Mouse (Mus musculus) induced T-regulatory cell, adult 2 months (primary cell): ENCODE measurements around the gene Chit1.
A peak's percentile ranks its signal among the peaks of the same experiment; 100 is the strongest.

Experiments used
- DNase-seq: peaks from one replicate; pipeline ENCODE4 v3.0.0-alpha.2; 2012; ENCODE audit warnings: low read depth

Gene Chit1

DNA sequence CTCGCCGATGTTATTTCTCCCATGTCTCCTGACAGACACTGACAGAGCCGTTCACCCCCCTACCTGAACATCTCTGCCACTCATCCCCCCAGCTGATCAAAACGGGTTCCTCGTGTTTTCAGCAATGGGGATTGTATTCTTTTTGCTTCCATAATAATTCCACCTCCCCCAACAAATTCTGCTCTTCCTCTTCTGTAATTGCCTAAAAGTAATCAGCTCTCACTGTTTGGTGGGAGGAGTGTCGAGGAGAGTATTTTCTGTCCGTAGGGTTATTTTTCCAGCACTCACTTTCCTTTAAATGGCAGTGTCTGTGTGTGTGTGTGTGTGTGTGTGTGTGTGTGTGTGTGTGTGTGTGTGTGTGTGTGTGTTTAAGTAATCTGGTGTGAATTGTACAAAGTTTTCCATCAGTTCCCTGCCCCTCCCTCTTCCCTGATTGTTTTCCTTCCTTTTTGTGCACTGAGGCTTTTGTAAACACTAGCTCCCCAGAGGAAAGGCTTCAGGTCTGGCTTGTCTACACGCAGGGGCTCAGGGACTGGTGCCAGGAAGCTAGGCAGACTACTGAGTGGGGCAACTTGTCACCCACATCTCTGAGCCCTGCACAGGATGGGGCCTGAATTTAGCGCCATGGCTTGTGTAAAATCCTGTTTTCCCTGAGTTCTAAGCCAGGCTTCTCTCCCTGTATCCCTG lies 31.4 kb upstream of the Chit1 start:
- peak; percentile 71 for DNase-seq

DNA sequence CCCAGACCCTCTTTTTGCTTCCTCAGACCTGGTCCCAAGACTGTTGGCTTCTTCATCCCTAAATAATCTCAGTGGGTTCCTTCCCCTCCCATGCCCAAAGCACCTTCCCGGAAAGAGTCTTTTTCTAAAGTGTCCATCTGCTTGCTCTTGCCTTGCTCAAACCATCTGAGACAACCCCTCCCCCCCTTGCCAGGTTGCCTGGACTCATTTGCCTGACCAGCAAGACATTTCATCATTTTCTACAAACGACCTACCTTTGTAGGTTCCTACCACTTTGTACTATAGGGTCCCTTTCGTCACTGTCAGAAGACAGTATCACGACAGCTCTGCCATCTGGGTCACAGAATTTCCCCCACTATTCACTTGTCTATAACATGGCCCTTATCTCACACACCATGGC lies 30.6 kb upstream of the Chit1 start:
- DNase-seq: no peak

DNA sequence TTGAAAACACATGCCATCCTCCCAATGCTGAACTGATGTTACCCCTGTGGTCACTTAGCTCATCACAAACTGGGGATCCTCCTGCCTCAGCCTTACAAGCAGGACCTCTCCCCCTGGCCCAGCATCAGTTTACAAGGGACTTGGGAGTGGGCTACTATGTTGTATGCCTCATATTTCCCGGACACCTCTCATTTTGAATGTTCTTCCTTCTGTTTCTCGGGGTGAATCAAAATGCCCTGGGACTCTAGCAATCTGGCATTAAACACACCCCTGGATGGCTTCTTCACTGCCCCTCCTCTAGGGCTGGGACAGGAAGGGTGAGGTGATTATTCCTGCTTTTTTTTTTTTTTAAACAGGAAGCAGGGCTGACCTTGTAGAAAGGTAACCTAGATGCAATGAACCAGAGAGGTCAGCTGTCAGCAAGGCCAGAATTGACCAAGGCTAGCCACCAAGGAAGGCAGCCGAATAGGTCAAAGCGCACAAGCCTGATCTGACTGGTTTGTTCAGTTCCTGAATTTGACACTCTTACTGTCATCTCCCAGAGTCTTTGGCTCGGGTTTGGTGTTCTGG lies 30.1 kb upstream of the Chit1 start:
- no peak for DNase-seq

DNA sequence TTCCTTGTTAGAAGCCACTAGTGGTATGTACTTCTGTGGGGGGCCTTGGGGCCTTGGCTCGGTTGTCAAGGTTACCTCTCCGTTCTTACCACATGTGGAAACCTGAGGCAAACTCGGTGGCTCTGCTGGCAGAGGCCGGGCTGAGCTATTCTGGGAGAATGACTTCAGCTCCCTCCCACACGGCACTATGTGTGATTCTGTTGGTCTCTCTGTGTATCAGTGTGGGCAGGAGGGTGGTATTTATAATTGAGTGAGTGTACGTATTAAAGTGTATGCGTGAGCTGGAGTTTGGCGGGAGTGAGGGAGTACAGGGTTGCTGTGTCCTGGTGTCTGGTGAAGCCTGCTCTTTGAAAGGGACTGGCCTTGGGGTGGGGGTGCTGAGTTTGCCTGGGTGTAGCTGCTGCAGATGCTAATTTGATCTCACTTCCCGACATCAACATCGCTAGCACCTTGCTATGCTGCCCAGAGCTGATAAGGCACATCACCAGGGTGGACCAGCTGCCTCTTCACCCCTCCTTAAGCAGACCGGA lies 28.0 kb upstream of the Chit1 start:
- peak; percentile 56 for DNase-seq

DNA sequence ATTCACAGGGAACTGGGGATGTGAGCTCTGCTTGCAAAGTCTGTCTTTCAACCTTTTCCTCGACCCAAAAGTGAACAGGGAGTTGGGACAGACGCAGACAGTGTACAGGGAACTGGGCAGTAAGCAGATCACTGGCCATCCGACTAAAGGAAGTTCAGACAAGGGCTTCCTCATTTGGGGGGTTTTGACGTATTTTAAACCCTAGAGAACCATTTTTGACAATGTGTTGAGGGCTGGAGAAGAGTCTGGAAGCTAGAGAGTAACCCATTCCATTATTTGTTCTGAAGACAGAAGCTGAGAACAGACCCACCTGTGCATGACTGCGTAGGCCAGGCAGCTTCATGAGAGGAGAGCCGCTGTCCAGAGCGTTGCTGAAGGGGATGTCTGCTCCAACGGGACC lies 27.4 kb upstream of the Chit1 start:
- no peak for DNase-seq

DNA sequence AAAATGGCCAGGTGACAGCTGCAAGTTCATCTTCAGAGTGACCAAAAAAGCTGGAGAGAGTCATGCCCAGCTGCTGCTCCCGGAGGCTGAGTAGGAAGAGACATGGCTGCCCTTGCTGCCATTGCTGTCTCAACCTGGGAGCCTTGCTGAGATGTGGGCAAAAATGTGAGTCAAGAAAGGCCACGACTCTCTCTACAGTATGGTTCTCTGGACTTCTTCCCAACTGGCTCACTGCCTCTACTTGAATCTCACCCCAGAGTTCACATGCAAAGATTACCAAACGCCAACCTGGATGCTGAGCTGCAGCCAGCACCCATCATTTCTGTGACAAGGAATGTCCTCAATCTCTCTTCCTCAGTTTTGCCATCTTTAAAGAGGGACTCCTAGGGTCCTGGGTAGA lies 26.9 kb upstream of the Chit1 start:
- no peak for DNase-seq

DNA sequence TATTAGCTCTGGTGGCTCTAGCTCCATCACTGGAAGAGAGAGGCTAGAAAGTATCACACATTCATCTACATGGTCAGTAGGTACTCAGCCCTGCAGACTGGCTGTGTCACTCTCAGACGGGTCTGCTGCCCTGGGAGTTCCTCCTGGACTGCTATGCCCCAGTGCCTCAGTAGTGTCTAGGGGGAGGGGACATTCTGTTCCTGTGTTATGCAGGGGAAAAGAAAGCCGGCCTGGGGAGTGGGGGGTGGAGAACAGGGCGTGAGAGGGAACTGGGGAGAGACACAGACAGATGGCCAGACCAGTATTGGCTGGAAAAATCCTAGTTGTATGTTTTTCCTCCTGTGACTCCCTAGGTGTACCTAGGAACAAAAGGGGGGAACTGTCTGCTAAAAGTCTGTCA lies 25.0 kb upstream of the Chit1 start:
- no peak for DNase-seq

DNA sequence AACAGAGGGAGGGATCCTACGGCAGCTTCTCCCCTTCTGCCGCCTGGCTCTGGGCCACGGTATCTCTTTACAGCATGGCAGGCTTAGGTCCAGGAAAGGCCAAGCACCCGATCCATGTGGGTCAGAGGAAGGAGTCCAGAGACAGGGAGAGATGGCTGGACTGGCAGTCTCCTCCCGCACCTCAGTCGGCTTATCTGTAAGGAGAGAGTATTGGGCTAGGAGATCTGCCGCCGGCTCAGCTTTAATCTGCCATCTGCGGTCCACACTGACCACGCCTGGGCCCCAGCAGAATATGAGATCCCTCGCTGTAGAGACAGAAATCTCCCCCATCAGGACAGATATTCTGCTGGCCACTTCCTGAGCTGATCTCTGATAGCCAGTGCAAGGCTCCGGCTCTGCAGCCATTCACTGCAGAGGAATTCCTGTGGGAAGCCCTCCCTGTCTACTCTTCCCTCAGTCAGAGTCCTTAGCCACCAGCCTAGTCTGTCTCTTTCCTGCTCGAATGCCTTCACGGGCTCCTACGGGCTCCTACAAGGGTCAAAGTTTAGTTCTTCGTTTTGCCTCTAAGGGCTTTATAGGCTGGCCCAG lies 24.1 kb upstream of the Chit1 start:
- no peak for DNase-seq

DNA sequence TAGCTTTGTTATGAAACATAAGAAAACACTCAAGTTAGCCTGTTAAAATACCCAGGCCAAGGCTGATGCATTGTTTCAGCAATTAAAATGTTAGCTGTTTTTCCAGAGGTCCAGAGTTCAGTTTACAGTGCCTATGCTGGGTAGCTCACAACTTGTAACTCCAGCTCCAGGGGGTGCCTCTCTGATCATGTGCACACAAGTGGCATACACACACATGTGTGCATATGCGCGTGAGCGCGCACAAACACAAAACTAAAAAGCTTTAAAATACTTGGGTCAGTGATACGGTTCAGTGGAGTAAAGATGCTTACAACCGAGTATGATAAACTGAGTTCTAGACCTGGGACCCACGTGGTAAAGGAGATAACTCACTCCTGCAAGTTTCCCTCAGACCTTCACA lies 22.0 kb upstream of the Chit1 start:
- no peak for DNase-seq

DNA sequence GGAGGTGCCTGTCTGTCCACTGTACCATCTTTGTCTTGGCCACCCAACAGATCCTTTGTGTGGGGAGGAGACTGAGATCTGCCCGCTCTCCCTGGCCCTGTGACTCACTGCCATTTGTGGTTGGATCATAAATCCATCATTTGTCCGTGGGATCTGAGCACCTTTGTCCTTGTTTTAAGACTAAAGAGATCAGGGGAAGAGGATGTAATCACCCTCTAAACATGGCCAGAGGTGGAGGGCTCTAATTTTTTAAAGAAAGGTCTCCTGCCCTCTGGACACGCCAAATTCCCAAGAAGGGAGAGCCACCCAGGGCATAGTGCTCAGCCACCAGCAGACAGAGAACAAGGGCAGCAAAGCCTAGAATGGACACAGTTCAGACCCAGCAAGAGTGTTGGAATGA lies 19.2 kb upstream of the Chit1 start:
- DNase-seq: peak; percentile 26

DNA sequence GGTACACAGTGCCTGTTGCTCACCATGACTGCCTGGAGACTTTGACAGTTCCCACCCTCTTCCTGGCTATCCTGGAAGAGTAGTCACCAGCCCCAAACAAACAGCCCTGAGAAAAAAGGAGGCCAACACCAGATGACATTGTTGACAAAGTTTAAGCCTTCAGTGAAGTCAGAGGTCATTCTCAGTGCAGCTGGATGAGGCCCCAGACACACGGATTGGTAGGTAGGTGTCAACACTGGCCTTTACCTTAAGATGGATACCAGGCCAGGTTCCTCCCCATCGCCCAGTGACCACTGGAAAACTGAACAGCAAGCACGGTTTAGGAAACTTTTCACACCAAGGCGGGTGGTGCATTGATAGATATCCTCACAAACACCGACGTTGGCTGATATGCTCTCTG lies 18.7 kb upstream of the Chit1 start:
- no peak for DNase-seq

DNA sequence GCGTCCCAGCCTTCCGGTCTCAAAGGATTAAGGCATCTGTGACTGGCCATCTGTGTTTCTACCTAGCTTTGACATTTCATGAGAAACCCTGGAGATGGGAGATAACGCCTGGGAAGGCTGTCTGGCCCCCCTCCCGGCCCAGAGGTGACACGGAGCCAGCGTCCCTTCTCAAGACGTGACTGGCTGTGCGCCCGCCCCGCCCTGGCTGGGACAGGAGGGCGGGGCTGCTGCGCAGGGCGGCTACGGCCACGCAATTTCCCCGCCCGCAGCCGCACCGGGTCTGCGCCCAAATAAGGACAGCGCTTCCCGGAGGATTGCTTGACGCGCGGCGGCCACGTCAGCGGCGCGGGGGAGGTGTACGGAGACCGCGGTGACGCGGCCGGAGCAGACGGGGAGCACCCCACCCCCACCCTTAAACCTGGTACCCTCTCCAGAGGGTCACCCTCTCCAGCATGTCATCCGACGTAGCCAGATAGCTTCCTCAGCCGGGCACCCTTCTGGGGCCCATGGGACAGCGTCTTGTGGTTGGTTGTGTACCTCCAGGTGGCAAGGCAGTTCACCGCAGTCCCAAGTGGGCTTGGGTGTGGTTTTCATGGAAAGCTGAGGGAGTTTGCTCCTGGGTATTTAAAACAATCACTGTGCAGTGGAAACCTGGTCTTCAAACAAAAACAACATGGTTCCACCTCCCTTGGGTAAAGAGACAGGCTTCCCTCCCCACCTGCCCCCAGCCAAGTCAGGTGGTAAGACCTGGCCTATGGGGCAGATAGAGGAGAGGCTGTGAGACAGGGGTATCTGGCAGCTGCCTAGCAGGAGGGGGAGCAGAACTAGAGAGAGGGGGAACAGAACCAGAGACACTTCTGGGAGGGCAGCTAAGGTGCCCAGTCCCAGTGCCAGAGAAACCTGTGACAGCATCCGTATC lies 17.9 kb upstream of the Chit1 start:
- peak; percentile 97 for DNase-seq

DNA sequence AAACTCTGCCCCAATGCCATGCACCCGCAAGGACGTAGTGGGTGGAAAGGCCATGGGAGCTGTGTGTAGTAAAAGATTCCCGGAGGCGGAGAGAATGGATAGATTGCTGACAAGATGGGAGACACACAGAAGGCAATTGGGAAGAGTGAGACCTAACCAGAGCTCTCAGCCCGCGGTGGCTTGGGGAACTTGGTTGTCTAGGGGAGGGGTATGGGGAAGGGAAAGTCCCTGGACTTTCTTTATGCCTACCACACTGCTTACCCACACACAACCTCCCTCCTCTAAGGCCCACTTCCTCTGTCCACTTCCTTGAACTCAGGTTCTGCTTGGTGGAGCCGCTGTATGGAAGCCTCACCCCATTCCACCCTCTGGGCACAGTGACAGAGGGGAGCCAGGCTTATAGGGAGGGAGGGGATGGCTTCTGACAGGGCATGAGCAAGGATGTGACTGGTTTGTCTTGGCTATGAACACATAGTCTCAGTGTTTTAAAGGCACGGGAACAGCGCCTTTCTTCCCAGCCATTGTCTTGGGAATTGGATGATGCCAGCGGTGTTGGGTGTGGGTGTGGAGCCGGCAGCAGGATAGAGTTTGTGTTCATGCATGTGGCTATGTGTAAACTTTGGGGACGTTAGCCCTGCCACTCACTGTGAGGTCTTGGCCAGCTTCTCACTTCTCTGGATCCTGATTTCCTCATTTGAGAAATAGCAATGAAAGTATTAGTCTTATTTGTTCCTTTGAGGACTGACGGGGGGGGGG lies 17.1 kb upstream of the Chit1 start:
- DNase-seq: peak; percentile 90

DNA sequence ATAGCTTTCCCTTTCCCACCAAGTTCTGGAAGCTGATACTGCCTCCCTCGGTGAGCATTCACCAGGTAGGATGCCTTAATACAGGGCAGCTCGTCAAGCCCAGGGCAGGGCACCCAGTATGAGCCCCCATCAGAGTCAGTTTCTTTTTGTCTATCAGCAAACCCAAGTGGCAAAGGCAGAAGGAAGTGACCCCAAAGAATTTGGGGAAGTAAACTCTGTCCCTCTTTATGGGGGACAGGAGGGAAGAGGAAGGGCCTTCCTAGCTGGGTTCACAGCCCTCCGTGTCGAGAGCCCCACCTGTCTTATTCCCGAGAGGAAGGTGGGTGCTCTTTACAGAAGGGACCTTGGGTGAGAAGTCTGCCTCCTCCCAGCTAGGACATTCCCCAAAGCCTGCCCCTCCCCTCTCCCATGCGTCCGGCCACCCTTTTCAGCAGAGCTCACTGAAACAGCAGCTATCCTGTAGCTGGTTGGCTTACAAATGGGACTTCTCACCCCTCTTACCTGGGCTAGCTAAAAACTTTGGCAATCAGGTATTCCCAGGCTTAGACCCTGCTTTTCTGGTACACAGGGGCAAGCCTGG lies 15.9 kb upstream of the Chit1 start:
- DNase-seq: peak; percentile 29

DNA sequence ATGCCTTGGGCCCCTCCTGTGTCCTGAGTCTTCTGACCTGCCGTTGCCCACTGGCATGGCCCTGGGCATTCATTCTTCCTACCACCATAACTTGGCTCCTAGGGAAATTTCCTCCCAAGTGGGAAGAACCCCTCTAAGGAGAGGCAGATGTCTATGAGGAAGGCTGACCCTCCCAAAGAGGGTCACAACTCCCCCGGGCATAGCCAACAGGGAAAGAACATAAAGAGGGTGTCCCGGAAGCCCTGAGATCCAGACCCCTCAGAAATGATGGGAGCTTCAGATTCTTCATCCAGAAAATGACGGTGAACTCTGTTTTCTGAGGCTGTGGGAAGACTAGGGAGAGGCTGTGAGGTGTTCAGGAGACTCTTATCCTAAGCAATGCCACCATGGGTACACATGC lies 15.3 kb upstream of the Chit1 start:
- DNase-seq: no peak

DNA sequence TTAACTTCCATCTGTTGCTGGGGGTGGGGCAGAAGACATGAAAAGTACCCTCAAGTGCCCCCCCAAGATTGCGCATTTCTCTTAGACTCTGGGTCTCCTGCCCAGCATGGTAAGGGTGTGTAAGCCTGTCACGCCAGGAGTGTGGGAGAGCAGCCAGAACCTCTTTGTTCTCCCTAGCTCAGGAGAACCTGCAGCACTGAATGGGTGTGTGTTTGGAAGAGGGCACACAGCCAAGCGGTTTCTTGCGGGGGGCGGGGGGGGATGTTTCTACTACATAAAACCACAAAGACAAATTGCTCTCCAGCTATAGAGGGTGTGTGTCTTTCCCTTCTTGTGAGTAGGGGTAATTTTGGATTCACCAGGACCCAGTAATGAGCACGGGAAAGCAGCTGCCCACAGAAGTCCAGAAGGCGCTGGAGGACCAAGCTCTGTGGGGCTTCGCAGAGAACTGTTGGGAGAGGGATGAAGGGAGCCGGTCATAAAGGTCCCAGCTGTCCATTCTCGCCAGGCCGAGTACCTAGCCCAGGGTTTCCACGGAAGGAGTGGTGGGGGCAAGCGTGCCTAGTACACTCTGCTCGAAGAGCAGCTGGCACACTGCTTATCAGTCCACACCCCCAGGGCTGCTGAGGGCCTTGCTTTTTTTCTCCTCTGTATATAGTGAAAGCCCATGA lies 14.6 kb upstream of the Chit1 start:
- no peak for DNase-seq

DNA sequence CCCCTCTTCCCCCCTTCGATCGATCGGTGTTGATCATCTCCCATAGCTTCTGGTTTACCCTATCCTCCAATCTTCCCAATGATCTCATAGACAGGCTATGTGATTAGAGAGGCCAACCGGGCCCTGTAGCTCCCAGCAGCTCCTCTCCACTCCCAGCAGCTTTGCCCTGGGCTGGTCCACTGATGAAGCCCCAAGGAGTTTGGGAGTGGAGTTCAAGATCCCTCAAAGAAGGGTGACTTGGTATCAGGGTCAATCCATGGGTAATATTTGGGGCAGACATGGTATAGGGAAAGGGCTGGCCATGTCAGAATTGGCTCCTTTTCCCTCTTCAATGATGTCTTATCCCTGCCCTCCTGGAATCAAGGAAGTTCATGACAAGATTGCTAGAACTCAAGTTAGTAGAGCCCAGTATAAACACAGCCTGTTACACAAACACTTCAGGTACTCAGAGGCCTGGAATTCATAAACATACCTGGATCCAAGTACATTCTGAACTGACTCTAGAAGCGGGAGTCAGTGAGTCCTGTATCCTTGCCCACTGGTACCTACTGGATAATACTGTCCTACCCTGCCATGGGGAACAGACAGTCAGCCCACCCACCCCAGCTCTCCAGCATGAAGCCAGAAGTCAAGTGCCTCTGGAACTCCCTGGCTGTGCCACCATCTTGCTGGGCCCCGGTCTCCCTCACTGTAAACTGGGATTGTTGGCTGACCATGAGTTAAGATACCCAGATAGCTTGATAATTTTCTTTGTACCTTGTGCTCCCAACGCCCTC lies 13.8 kb upstream of the Chit1 start:
- no peak for DNase-seq

DNA sequence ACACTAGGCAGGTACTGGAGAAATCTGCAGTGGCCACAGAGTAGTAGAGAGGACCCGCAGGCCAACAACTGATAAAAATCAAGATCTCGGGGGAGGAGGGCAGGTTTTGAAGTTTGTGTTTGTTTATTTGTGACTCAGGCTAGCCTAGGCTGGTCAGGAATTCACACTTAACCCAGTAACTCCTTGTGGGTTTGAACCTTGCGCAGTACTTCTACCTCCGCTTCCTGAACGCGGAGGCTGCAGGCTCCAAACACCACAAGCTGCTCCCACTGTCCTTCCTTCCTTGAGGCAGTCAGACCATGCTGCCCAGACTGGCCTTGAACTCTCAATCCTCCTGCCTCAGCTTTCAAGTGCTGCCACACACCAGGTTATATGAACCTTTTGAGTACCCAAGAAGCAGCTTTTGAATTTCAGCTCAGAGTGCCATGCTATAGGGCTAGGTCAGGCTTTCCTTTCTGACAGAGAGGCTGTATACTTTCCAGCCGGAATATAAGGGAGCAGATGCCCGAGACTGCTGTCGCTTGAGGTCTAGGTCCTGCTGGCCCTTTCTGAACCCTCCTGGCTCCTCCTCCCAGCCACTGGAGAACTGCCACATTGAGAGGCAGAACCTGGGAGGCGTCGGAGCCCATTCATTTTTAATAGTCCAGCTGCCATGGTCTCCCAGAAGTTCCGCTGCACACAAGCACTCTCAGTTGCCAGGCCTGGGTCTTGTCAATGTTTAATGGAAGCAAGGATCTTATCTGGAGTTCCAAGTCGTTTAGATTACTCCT lies 12.9 kb upstream of the Chit1 start:
- peak; percentile 69 for DNase-seq
